In the genomic region with DNA sequence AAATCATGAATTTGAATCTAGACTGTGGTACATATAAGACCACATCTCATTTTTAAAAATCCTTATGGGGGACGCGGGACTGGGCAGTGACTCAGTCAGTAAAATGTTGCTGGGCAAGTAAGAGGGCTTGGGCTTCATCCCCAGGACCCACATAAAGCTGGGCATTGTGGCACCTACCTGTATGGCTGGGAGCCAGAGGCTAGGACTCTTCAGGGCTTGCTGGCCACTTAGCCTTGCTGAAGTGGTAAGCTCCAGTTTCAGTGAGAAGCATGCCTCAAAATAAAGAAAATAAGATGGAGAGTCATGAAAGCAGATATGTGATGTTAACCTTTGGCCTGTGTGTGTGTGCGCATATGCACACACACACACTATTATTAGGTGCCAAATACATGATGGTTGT, we compare ENCODE assay signal across 14 mouse cellular contexts. TPM values are rescaled to one million over a fixed set of nuclear protein-coding genes. Genes with fewer than 3 reads are reported as not detected.
DNase-seq lines count a peak whose midpoint lies in the region; ATAC-seq and TF ChIP-seq lines count a peak whose summit lies in the region.
"Had no signal": no experiment of that assay in that cellular context is flagged by ENCODE, and none has a peak within 500 bp of the region (broad histone marks: within the 10 kb centered on the region; RNA-seq: fewer than 3 reads in every experiment).

No protein-coding gene starts in this region.

- no peak for TF ChIP-seq CTCF in midbrain, postnatal 0 days (IDR thresholded peaks at IDR 0.05)

- no peaks in the 10 kb centered on the region for H3K27me3 ChIP-seq in forebrain, embryonic 15.5 days
- no peaks in the 10 kb centered on the region for H3K27me3 ChIP-seq in forebrain, embryonic 10.5 days (ENCODE audit: poor library complexity, severe bottlenecking)
- no peaks in the 10 kb centered on the region for H3K27me3 ChIP-seq in midbrain, embryonic 15.5 days (replicated peaks)
- no peaks in the 10 kb centered on the region for H3K27me3 ChIP-seq in midbrain, postnatal 0 days (ENCODE audit: insufficient read depth, low read length)
- H3K27me3 ChIP-seq: embryonic facial prominence, embryonic 12.5 days; forebrain, embryonic 12.5 days; limb, embryonic 12.5 days had no signal

- H3K9me3 ChIP-seq in forebrain, embryonic 15.5 days = no peaks in the 10 kb centered on the region
- H3K9me3 ChIP-seq in forebrain, embryonic 10.5 days = no peaks in the 10 kb centered on the region
- H3K9me3 ChIP-seq in midbrain, embryonic 15.5 days = no peaks in the 10 kb centered on the region
- H3K9me3 ChIP-seq in midbrain, postnatal 0 days (ENCODE audit: low read length) = no peaks in the 10 kb centered on the region
- H3K9me3 ChIP-seq: embryonic facial prominence, embryonic 12.5 days; forebrain, embryonic 12.5 days; heart, embryonic 10.5 days; limb, embryonic 12.5 days had no signal

- H3K27ac ChIP-seq in forebrain, embryonic 15.5 days (replicated peaks) = no peak overlapping the region
- no peak overlapping the region for H3K27ac ChIP-seq in forebrain, embryonic 10.5 days
- H3K27ac ChIP-seq in midbrain, embryonic 15.5 days = no peak overlapping the region
- no peak overlapping the region for H3K27ac ChIP-seq in midbrain, postnatal 0 days (ENCODE audit: low read depth, low read length)
- H3K27ac ChIP-seq: embryonic facial prominence, embryonic 12.5 days; forebrain, embryonic 12.5 days; heart, embryonic 10.5 days; limb, embryonic 12.5 days had no signal

- no peak overlapping the region for H3K4me3 ChIP-seq in forebrain, embryonic 15.5 days
- H3K4me3 ChIP-seq in forebrain, embryonic 10.5 days = no peak overlapping the region
- no peak overlapping the region for H3K4me3 ChIP-seq in midbrain, embryonic 15.5 days
- no peak overlapping the region for H3K4me3 ChIP-seq in midbrain, postnatal 0 days (ENCODE audit: low read depth, low read length)
- H3K4me3 ChIP-seq: embryonic facial prominence, embryonic 12.5 days; limb, embryonic 12.5 days; myocyte had no signal

- no peak overlapping the region for H3K9ac ChIP-seq in forebrain, embryonic 15.5 days (replicated peaks)
- H3K9ac ChIP-seq in midbrain, embryonic 15.5 days = peak overlapping the region; percentile 3; the same call in 1 of the 2 replicates
- no peak overlapping the region for H3K9ac ChIP-seq in midbrain, postnatal 0 days (replicated peaks; ENCODE audit: low read length, poor library complexity, severe bottlenecking)
- H3K9ac ChIP-seq: embryonic facial prominence, embryonic 12.5 days; limb, embryonic 12.5 days; lung, embryonic 14.5 days had no signal

- no peak for DNase-seq in forebrain, embryonic 10.5 days (ENCODE audit: extremely low spot score, low spot score)
- peak; percentile 31 to 50 for DNase-seq in lung, adult 18-20 months
- no peak for DNase-seq in lung, postnatal 14 days
- no peak for DNase-seq in midbrain, postnatal 0 days (ENCODE audit: low spot score)
- peak; percentile 54 for DNase-seq in lung, postnatal 36 days
- no peak for DNase-seq in left cerebral cortex, adult 9 months (ENCODE audit: low spot score in 2 of 2)

- WGBS in forebrain, embryonic 15.5 days = 93% methylated on average over 3 of the region's 3 CpGs
- WGBS in forebrain, embryonic 10.5 days = 89% methylated on average over 3 of the region's 3 CpGs
- 96% methylated on average over 3 of the region's 3 CpGs for WGBS in midbrain, embryonic 15.5 days
- WGBS in midbrain, postnatal 0 days = 89% methylated on average over 3 of the region's 3 CpGs

- peak; percentile 41; the same call in 1 of the 2 replicates for ATAC-seq in forebrain, embryonic 15.5 days (replicated peaks)
- ATAC-seq in midbrain, embryonic 15.5 days (replicated peaks) = no peak
- ATAC-seq in midbrain, postnatal 0 days (ENCODE audit: low FRiP score) = no peak

- H3K4me1 ChIP-seq in forebrain, embryonic 15.5 days = no peaks in the 10 kb centered on the region
- peaks cover 12% of the 10 kb centered on the region; the same call in 1 of the 2 replicates for H3K4me1 ChIP-seq in forebrain, embryonic 10.5 days
- no peaks in the 10 kb centered on the region for H3K4me1 ChIP-seq in midbrain, embryonic 15.5 days
- H3K4me1 ChIP-seq in midbrain, postnatal 0 days (ENCODE audit: insufficient read depth, low read length) = no peaks in the 10 kb centered on the region
- H3K4me1 ChIP-seq: embryonic facial prominence, embryonic 12.5 days; forebrain, embryonic 12.5 days; heart, embryonic 10.5 days; limb, embryonic 12.5 days had no signal

- no peak overlapping the region for H3K4me2 ChIP-seq in forebrain, embryonic 15.5 days (replicated peaks)
- H3K4me2 ChIP-seq in midbrain, embryonic 15.5 days = no peak overlapping the region
- no peak overlapping the region for H3K4me2 ChIP-seq in midbrain, postnatal 0 days (ENCODE audit: low read depth, low read length, poor library complexity, severe bottlenecking)
- H3K4me2 ChIP-seq: embryonic facial prominence, embryonic 12.5 days had no signal

- no peaks in the 10 kb centered on the region for H3K36me3 ChIP-seq in forebrain, embryonic 15.5 days
- H3K36me3 ChIP-seq in forebrain, embryonic 10.5 days (replicated peaks) = no peaks in the 10 kb centered on the region
- H3K36me3 ChIP-seq in midbrain, embryonic 15.5 days (replicated peaks) = no peaks in the 10 kb centered on the region
- H3K36me3 ChIP-seq in midbrain, postnatal 0 days (ENCODE audit: insufficient read depth, low read length) = no peaks in the 10 kb centered on the region
- H3K36me3 ChIP-seq: embryonic facial prominence, embryonic 12.5 days; forebrain, embryonic 12.5 days; heart, embryonic 10.5 days; limb, embryonic 12.5 days had no signal

RNA-seq across cellular contexts. Expression of a gene that starts 33.0 kb away (rescaled TPM):
- 41.6 and 42.7 TPM in 2 replicates for polyA plus RNA-seq in forebrain, embryonic 15.5 days (2015; fragmentation: Nextera tagmentation; extraction: Ambion mirVana)
- 29.2 and 31.9 TPM in 2 replicates for polyA plus RNA-seq in forebrain, embryonic 10.5 days (2016; fragmentation: Nextera tagmentation; extraction: Ambion mirVana)
- 60.1 and 61.7 TPM in 2 replicates for polyA plus RNA-seq in midbrain, embryonic 15.5 days (2015; fragmentation: Nextera tagmentation; extraction: Ambion mirVana)
- total RNA-seq in midbrain, postnatal 0 days (2014; rRNA removed) = 48.1 and 48.7 TPM in 2 replicates
- polyA plus RNA-seq in midbrain, postnatal 0 days (2015; fragmentation: Nextera tagmentation; extraction: Ambion mirVana) = 36.0 and 37.0 TPM in 2 replicates

Comparison
In these comparisons a context has a peak if more than half of its experiments do, and no peak if none do; other contexts are left out.
1. DNase-seq: peak in lung, adult 18-20 months (2 of 2) and lung, postnatal 36 days (single experiment); none in forebrain, embryonic 10.5 days (single experiment), lung, postnatal 14 days (single experiment), midbrain, postnatal 0 days (single experiment) and left cerebral cortex, adult 9 months (0 of 2).